Mouse (Mus musculus): ENCODE results near the gene Izumo1r.
"Not testable (repeated sequence)": the region's sequence is repeated elsewhere in the genome, so short reads cannot be mapped to it uniquely, and the experiment has no call there.

The Izumo1r gene

DNA sequence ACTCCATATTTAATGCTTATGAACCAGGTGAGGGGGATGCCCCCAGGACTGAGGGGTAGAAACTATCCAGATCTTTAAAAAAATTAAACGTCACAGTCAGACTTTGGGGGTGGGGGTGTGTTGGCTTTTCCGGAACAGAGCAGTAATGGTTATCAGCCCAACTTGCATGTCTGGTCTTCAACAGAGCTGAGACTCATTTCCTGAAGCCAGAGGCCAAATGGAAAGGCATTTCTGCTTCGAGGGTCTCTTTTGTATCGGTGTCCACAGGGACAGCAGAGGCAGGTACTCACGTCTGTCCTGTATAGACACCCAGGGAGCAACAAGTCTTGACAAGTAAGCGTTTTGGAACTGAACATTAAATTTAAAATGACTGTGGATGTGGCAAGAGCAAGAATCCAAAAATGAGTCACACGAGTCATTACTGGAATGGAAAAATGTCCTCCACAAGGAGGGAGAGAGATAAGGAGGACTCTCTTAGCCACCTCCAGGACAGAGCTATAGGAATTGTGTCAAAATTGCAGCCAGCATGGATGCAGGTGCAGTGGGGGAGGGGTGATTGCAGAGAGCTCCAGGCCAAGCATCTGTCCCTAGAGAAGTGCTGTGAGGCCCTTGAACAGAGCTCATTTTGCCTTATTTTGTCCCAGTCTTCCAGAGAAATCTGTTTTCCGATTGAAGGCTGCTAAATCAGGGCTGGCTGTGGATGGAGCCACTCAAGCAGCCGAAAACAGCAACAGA lies 1.2 kb upstream of the Izumo1r start:
- no peak for DNase-seq (ENCODE audit: low spot score)

DNA sequence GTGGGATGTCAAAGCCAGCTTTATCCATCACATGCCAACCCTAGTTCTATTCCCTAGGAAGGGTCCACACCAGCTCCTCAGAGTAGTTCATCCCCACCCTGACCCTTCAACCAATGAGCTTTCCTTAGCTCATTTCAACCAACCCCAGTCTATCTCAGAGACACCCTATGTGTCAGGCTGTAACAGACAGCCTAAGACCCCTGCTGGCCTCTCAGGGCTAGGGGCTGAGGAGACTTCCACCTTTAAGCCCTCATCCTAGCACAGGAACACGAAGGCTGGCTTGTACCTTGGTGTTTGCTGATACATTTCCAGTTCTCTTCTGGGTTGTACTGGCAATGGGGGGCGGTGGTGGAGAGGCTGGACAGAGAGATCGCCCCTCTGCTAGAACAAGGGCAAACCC lies 743 bp downstream of the Izumo1r start:
- DNase-seq (ENCODE audit: low spot score): no peak

DNA sequence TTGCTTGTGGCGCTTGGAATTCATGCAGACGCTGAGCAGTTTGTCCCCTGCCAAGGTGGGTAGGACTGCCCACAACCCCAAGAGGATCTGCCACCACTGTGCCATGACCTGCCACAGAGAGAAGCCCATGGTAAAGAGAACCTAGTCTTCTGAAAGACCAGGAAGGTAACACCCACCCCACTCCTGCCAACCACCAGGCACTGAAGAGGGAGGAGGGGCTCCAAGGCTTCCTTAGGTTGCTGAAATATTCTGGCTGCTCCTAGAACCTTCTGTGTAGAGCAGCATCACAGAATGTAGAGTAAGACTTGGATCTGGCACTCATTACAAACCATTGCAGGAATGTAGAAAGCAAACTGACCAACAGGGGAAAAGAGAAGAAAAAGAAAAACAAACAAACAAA lies 1.3 kb downstream of the Izumo1r start:
- no peak for DNase-seq (ENCODE audit: low spot score)

DNA sequence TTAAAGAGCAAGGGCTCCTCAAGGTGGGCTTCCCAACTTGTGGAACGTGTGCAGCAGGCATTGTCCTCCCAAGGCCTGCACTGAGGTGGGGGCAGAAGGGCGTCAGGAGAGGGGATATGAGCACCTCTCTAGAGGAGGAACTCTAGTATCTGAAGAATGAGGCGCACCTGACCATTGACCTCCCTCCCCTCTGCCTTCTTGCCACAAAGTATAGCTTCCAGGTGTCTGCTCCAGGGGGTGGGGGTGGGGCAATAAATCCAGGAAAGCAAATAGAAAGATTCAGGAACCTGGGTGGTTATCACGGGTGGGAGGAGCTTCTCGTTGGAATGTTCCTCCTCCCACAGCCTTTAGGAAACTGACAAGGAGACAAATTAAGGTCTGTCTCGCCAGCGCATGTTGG lies 2.0 kb downstream of the Izumo1r start:
- DNase-seq (ENCODE audit: low spot score): no peak

DNA sequence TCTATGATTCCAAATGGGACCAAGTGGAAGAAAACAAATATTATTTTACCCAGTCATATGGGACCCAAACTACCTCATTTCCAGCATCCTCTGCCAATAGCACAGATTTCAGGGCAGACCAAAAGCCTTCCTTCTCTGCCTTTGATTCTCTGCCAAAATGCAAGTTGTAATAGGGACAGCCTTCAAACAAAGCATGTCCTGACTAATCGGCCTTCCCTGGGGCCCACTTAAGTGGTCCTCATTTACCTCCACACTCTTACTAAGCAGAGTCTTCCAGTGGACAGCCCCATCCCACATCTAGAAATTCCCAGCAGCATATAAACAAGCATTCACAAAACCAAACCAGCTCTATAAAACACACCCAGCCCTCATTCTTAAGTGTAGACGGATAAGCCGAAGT lies 6.6 kb downstream of the Izumo1r start:
- no peak for DNase-seq (ENCODE audit: low spot score)

DNA sequence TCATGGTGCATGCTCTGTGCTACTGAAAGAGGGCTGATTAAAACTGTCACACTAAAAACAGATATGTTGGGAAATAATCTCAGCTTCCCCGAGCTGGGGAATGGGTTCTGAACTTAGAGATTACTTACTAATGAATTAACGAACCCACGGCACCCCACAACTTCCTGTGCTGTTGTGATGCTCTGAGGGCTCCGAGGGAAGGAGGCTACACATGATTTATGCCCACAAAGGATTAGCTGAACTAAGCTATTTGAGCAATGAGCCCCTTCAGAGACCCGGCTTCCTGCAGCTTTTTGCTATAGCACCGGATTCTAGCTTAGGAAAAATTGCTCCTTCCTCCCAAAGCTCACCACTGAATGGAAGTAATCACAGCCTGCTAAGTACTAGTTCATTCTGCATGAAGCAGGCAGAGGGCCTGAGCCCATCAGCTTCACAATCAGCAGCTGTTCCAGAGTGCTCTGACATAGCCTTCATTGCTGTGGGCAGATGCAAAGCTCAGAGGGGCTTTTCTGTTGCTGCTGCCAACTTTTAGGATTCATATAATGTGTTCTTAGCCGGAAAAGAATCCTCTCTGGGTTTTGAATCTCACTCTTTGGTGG lies 8.4 kb downstream of the Izumo1r start:
- no peak for DNase-seq (ENCODE audit: low spot score)

DNA sequence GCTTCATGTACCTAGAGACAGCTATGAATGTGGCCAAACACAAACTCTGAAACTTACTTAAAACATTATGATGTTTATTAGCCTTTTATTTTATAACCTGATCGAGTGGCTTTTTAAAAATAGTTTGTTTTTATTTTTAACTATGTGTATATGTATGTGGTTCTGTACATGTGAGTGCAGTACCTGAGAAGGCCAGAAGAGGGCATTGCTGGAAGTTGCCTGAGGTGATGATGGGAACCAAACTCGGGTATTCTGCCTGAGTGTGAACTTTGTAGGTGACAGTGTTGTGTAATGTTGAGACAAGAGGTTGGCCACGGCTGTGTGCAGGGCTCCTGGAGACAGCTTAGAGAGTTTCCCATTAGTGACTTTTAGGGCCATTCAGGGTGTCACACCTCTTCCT lies 9.1 kb downstream of the Izumo1r start:
- DNase-seq (ENCODE audit: low spot score): no peak

DNA sequence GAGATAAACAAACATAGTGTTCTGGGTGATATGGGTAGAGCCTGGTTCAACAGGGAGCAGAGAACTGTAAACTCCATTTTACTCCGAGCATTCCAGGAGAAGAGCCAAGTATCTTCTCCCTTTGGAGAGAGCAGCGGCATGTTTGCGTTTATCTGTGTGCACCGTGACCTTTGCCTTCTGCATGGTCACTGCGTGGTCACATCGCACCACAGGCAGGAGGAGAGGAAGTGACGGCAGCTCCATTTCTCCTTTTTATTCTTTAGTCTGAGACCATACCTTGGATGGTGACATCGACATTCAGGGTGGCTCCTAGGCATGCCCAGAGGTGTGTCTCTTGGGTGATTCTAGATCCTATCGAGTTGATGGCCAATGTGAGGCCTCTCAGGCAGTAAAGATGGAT lies 10.4 kb downstream of the Izumo1r start:
- DNase-seq (ENCODE audit: low spot score): no peak

DNA sequence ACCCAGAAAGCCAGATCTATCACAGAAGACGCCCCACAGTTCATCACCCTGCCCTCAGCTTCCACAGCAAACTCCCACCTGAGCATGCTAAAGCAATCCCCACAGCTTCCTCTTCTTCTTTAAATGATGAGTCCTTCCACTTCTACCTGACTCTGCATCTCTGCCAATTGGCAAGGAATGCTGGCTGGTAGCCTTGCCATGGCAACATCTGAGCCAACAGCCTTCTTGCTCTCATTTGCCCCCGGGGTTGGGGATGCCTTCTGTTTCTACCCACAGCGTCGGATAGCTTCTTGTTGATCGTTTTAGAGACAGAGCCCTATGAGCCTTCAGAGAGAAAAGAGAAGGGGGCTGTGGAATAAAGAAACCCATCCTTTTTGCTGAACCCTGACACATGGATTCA lies 11.9 kb downstream of the Izumo1r start:
- no peak for DNase-seq (ENCODE audit: low spot score)

DNA sequence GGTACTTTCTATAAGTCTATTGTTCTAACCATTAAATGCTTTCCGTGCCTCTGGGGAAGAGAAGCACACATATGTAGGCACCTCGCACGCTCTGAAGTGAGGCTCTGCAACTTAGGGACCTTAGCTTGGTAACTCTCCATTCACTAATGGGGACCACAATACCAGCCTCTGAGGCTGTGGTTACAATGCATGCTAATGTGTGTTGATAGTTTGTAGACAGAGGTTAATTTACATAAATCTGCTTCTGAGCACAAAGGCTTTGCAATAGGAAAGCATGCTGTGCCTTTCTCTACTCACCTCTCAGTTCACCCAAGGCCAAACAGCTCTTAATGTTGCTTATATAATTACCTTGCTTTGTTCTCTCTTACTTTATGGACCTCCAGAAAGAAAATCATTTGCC lies 13.1 kb downstream of the Izumo1r start:
- DNase-seq (ENCODE audit: low spot score): no peak

DNA sequence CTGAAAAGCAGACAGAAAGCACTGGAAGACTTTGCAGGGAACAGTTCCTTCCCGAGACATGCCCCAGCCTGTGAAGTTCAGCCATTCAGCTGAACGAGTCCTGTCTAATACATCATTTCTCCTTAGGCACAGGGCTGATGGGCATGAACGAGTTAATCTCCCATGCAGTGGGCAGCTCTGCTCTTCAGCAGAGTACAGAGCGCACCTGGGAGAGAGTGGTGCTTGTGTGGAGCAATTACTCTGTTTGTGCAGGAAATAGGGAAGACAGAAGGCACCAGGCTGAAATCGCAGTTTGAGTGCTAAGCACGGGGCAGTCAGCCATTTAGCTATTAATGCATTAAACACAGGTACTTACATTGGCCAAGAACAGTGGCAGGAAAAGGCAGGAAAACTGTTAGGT lies 15.1 kb downstream of the Izumo1r start:
- DNase-seq (ENCODE audit: low spot score): no peak

DNA sequence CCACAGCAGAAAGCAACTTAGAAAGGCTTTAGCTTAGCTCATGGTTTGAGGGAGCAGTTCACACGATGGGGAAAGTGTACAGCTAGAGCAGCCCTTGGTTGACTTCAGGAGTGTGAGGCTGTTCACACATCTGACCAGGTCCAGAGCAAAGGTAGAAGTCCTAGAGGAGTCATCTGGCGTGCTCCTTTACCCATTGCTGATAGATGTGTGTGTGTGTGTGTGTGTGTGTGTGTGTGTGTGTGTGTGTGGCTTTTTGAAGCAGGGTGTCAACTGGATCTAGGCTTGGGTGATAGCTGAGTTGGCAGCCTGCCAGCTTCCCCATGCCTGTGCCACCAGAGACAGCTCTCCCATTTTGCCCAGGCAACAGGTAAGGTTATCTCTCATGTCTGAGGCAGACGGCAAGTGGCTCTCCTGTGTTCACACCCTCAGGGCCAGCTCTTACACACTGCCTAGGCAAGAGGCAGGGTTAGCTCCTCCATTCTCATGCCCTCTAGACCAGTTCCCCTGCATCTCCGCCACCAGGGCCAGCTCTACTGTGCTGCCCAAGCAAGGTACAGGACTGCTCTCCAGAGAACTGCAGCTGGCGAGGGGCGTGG lies 15.9 kb downstream of the Izumo1r start:
- no peak for DNase-seq (ENCODE audit: low spot score)

DNA sequence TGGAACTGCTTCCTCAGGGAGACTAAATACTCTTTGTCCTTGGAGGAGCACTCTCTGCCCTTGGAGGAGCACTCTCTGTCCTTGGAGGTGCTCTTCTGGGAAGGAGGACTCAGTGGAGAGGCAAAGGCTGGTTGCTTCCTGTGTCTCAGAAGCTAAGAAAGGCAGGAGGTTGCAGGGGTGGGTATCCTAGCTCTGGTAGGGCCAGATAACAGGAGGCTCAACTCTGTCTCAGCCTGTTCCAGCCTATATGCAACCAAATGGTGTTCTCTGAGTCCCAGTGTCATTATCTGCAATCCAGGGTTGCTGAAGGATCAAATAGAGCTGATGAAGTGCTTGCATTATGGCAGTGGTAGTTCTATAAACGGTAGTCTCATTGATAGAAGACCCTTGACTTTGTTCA lies 17.8 kb downstream of the Izumo1r start:
- no peak for DNase-seq (ENCODE audit: low spot score)

DNA sequence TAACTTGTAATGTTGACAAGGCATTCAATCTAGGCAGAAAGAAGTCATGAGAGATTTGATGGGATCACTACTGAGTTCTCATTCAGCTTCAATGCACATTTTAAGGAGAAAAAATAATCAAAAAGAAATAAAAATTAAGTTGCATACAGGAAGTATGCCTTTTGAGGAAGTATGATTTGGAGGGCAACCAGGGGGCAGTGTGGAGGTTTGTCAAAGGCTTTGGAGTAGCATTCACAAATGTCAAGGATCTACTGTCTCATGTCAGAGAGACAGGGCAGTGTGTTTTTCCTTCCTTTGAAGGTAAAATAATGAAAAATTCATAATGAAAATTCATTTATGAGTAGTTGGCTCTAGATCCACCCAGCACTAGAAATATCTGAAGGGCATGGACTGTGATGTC lies 18.6 kb downstream of the Izumo1r start:
- no peak for DNase-seq (ENCODE audit: low spot score)

DNA sequence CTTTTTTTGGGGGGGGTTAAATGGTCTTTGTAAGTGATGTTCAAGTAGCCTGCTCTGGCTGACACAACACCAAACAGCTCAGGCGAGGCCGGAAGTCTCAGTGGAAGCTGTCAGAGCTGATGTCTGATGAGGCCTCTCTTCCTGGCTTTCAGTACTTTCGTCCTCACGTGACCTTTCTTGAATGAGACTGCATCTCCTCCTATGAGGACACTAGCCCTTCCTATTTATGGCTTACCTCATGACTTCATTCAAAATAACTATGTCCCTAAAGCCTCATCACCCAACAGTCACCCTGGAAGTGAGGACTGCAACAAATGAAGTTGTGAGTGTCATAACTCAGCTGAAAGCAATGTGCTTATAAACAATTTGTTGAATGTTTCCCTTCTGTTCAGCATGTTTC lies 19.1 kb downstream of the Izumo1r start:
- DNase-seq (ENCODE audit: low spot score): no peak

DNA sequence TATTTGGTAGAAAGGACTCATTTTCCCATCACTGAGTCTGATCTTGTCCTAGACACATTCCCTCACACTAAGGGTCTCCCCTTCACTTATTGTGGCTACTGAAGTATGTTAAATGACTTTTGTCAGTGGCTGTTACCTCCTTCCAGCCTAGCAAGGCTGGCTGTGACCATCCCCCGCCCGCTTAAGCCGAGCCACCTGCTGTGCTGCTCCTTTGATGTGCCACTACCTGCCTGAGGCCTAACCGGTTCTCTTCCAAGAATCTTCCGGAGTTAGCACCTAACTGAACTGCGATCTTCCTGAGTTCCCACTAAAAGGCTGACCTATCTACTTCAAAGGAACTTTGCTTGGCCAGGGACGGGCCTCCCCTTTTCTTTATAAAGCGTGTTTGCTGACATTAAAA lies 27.2 kb downstream of the Izumo1r start:
- not testable (repeated sequence) for DNase-seq (ENCODE audit: low spot score)

DNA sequence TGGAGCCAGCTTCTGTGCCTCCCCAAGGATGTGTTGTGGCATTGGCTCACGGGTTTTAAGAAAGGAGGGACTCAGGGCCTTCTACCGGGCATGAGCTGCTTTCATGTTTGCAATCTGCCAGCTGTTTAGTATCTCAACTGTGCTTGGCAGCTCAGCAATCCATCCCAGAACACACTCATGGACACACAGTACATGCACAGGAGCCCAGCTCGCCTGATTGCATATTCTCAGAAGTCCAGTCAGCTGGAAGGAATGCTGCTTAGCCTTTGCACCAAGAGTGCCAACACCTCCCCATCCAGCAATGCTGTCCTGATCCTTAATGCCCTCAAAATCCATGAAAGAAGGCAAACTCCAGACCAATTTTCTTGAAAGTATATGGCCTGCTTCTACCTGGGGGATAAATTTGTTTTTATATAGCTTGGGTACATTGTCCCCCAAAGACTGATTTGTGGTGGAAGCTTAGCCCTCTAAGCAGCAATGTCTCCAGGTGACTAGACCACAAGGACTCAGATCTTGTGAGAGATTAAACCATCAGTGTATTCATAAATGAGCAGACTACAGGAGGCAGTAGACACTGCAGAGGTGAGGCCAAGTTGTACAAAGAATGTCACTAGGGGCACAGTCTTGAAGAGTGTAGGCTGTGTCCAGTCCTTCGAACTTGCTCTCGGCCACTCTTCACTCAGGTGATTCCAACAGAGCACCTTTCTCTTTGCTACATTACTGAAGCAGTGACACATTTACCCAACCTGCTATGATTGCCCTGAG lies 27.8 kb downstream of the Izumo1r start:
- no peak for DNase-seq (ENCODE audit: low spot score)

DNA sequence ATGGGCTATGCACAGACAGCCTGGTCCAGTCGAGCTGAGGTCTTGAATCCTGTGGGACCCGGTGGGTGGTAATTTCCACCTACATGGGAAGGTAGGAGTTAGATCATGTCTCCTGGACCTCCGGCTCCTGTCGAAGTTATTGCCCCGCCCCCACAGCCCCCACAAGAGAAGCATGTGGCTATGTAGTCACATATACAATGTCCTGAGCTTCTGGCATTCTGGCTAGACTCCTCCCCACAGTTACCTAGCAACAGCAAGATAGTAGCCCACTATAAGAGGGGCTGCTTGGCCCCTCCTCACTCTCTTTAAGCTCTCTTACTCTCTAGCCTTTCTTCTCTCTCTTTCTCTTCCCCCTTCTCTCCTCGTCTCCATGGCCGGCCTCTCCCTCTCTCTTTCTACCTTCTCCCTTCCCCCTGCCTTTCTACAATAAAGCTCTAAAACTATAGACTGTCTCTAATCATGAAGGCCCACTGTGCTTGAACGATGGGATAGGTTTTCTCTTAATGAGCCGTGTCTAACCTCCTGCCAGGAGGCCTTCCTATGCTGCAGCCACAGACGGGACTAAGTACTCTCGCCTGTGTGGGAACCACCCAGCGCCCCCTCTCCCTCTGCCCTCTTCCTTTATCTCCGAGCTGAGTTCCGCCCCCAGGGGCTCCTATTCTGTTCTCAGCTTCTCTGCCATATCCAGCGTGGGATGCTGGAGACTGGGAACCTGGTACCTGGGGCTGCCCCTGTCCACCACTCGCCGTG lies 31.4 kb downstream of the Izumo1r start:
- DNase-seq (ENCODE audit: low spot score): no peak

DNA sequence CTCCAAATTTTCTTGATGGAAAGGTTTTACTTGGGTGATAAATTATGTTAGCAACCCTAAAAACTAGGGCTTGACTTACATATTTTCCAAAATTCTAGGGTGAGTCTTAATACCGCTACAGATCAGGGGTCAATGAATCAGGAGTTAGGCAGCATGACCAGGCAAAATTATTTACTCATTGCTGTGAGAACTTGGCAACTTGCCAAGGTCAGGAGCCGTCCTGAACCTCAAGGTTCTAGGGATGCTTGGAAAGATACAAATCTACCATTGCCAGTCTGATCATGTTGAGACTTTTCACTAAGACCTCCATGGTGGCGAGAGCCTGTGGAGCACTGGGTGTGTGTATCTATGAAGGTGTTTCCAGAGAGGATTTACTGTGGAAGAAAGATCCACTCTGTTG lies 32.2 kb downstream of the Izumo1r start:
- DNase-seq (ENCODE audit: low spot score): no peak

DNA sequence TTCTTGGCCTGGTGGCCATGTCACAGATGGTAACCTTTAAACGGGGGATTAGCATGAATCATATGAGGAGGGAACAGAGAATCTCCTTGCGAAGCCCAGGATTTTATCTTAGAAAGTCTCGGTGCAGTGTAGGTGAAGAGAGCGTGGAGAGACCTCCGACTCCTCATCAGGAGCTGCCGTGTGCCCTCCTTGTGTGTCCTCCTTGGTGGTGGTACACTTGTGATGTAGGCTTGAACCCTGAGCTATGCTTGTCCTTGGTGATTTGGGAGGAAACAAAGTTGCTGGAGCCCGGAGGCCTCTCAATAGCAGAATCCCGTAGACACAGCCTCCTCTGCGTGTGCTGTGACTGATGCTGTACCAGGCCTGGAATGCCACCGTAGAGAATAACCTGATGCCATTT lies 32.9 kb downstream of the Izumo1r start:
- DNase-seq (ENCODE audit: low spot score): no peak

DNA sequence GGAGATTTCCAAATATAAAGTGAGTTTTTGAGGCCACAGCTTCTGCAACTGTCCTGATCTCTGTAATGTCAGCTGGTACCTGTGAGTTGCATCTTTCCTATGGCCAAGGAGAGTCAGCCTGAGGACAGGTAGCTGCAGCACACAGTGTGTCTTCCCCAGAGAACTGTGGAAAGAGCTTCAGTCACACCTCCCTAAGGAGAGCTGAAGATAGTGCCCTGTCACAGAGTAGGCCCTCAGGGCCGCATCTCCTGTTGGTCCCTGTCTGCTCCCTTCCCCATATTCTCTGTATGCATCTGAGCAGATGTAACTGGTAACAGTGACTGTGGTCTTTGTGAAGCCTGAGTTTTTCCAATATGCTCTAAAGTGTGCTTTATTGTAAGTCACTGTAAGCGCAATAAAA lies 33.4 kb downstream of the Izumo1r start:
- DNase-seq (ENCODE audit: low spot score): no peak

DNA sequence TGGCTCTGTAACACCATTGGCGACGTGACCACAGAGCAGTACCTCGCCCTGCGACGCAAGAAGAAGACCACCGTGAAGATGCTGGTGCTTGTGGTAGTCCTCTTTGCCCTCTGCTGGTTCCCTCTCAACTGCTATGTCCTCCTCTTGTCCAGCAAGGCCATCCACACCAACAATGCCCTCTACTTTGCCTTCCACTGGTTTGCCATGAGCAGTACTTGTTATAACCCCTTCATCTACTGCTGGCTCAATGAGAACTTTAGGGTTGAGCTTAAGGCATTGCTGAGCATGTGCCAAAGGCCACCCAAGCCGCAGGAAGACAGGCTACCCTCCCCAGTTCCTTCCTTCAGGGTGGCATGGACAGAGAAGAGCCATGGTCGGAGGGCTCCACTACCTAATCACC lies 35.4 kb downstream of the Izumo1r start:
- no peak for DNase-seq (ENCODE audit: low spot score)
